Mouse (Mus musculus) liver, embryonic 14.5 days (tissue): ENCODE data around the gene Pold2. TPM values are rescaled to one million over a fixed set of nuclear protein-coding genes. Genes with fewer than 3 reads are reported as not detected.

Experiments used
- ATAC-seq: fragments of 200-750 bp; cut with Nextera tagmentation; 2 replicates; pipeline ENCODE4 v1.8.0; 2017; ENCODE audit warnings: moderate number of reproducible peaks, mild to moderate bottlenecking, moderate library complexity; ENCODE audit not compliant: insufficient read depth
- DNase-seq, 3 experiments: peaks; one replicate each; pipeline ENCODE4 v3.0.0-alpha.2; 2012 to 2013; ENCODE audit warnings: low read depth in 3 of 3, low spot score in 3 of 3
- H3K27ac ChIP-seq: fragments of 300-500 bp; sonication (generic); 2 replicates; pipeline ENCODE4 v1.5.1; 2014; ENCODE audit warnings: moderate library complexity, mild to moderate bottlenecking, control low read depth, inconsistent platforms
- H3K27me3 ChIP-seq: fragments of 300-500 bp; sonication (generic); 2 replicates; pipeline ENCODE4 v1.6.1; 2014; ENCODE audit warnings: mild to moderate bottlenecking, low read length, moderate library complexity; ENCODE audit not compliant: control insufficient read depth, insufficient read depth
- H3K36me3 ChIP-seq: fragments of 300-500 bp; sonication (generic); replicated peaks from 2 replicates; pipeline ENCODE4 v1.6.1; 2014; ENCODE audit warnings: low read depth; ENCODE audit not compliant: control insufficient read depth, insufficient read depth
- H3K4me1 ChIP-seq, 2 experiments: fragments of 200-500 bp in 1 of 2; fragments of 300-500 bp in 1 of 2; sonication (generic) in 1 of 2; replicated peaks; 2 replicates each; pipeline ENCODE4 v1.6.1; 2012 to 2014; ENCODE audit warnings: antibody characterized with exemption in 1 of 2, inconsistent platforms in 1 of 2, low read length in 1 of 2; ENCODE audit not compliant: control insufficient read depth in 2 of 2, insufficient read depth in 2 of 2
- H3K4me2 ChIP-seq: fragments of 300-500 bp; sonication (generic); 2 replicates; pipeline ENCODE4 v1.6.1; 2014; ENCODE audit warnings: low read depth, mild to moderate bottlenecking, control low read depth, moderate library complexity
- H3K4me3 ChIP-seq, 2 experiments: fragments of 200-500 bp in 1 of 2; fragments of 300-500 bp in 1 of 2; sonication (generic) in 1 of 2; 2 replicates each; pipeline ENCODE4 v1.5.1; 2012 to 2014; ENCODE audit warnings: low read depth in 2 of 2, low read length in 2 of 2, mild to moderate bottlenecking in 2 of 2, control low read depth in 1 of 2, inconsistent platforms in 1 of 2, moderate library complexity in 1 of 2; ENCODE audit not compliant: insufficient read depth in 1 of 2
- H3K9ac ChIP-seq: fragments of 300-500 bp; sonication (generic); replicated peaks from 2 replicates; pipeline ENCODE4 v1.6.1; 2014; ENCODE audit warnings: mild to moderate bottlenecking, control low read depth, moderate library complexity
- H3K9me3 ChIP-seq: fragments of 300-500 bp; sonication (generic); 2 replicates; pipeline ENCODE4 v1.6.1; 2016; ENCODE audit warnings: low read length, mixed read lengths; ENCODE audit not compliant: control insufficient read depth
- CTCF ChIP-seq: IDR thresholded peaks from 2 replicates; pipeline ENCODE4 v1.5.1; 2016; ENCODE audit warnings: antibody characterized with exemption, low read depth, control low read depth
- EP300 ChIP-seq: IDR thresholded peaks from 2 replicates; pipeline ENCODE4 v1.6.1; 2016; ENCODE audit warnings: antibody characterized with exemption, low read depth
- WGBS: fragments of 180-500 bp; shearing (Covaris S2); extraction: QIAGEN DNeasy Blood & Tissue Kit; methylation state at CpG from one replicate; pipeline ENCODE4 v1.1.7; 2014; ENCODE audit not compliant: insufficient replicate concordance; 5-methylcytosine and 5-hydroxymethylcytosine counted together
- polyA plus RNA-seq, 2 experiments: library from polyadenylated mRNA; depleted of rRNA in 1 of 2; stranded (reverse) in 1 of 2; unstranded in 1 of 2; fragments of >200 nt; fragmentation: Nextera tagmentation in 1 of 2; extraction: Ambion mirVana in 1 of 2; gene quantifications; 2 replicates each; pipeline versions ENCODE4 v1.2.1 to v1.2.3; 2012 to 2014

Gene Pold2
- polyA plus RNA-seq, 2 experiments, result 54.8 to 58.7 TPM

DNA sequence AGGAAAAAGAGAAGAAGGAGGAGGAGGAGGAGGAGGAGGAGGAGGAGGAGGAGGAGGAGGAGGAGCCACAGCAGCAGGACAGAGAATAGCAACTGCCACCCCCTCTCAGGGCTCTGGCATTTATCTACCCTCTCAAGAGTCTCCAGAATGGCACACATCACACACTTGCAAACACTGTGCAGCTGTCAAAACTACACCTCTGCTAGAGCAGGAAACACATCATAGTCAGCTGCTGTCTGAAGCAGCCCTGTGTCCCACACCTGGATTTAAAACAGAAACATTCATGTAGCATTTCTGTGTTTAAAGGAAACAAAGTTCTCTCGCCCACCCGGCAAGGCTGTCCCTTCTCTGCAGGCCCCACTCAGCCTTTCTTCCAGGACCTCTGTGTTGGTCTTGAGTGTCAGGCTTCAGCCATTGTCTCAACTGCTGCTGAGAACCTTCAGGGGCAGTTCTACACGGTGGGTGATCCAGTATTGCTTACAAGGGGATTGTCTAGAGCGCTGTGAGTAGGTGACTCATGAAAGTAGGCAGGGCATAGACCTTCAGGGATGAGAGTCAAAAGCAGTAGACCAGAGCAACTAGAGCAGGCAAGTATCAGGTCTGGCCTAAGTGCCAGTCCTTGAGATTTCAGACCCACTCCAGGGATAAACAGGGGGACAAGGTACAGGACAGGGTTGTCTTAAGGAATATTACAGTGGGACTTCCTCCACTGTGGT is 26.9 kb downstream of the Pold2 start:
- no peak for TF ChIP-seq CTCF
- no peak for TF ChIP-seq EP300
- Histone ChIP-seq H3K9me3 (no peaks in the 10 kb centered on the region), H3K27me3 (no peaks in the 10 kb centered on the region), H3K4me2 (no peak overlapping the region), H3K9ac (no peak overlapping the region), H3K27ac (no peak overlapping the region), H3K4me1 (0 out of 4 replicates have a peak, but pooled peaks cover 0 to 2% of the 10 kb centered on the region in 2 experiments), H3K4me3 (no peak overlapping the region), H3K36me3 (no peaks in the 10 kb centered on the region)
- WGBS, result 57% methylated on average over 4 of the region's 4 CpGs
- no peak for ATAC-seq
- DNase-seq, result no peak

DNA sequence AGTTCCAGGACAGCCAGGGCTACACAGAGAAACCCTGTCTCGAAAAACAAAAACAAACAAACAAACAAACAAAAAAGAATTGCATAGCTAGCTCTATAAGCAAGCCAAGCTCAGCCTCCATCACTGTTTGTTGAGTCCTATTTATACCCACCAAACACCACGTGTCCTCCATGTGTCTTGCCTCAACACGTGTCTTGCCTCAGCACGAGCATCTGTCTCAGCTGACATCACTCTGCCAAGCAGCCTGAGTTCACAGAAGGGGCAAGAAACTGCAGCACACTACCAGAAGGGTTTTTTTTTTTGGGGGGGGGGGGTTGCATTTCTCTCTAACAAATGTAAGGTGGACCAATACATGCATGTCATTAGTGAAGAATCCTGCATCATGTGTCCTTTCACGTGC is 27.6 kb downstream of the Pold2 start:
- ATAC-seq (no peak), DNase-seq (no peak)
- 51% methylated on average over 5 of the region's 5 CpGs for WGBS
- TF ChIP-seq EP300 (no peak), CTCF (no peak)
- Histone ChIP-seq H3K27ac (no peak overlapping the region), H3K9ac (no peak overlapping the region), H3K36me3 (no peaks in the 10 kb centered on the region), H3K9me3 (no peaks in the 10 kb centered on the region), H3K27me3 (no peaks in the 10 kb centered on the region), H3K4me3 (no peak overlapping the region), H3K4me1 (0 out of 4 replicates have a peak, but pooled peaks cover 0 to 2% of the 10 kb centered on the region in 2 experiments), H3K4me2 (no peak overlapping the region)

DNA sequence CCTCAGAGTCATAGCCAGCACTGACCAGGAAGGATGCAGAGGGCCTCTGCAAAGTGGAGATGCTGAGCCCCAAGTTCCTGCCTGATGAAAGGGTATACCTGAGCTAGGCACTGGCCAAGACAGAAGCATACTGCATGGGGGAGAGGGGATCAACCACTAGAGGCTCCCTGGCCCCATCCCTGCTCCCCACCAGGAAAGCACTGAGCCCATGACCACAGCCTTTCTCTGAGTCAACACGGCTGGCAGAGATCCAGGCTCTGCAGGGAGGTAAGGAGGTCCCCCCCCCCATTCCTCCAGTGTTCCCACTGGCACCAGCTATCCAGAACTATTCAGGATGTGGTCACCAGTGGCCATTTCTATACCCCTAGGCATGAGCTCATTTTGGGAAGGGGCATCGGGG is 28.8 kb downstream of the Pold2 start:
- H3K4me1 ChIP-seq, result 0 out of 4 replicates have a peak, but pooled peaks cover 0 to 2% of the 10 kb centered on the region in 2 experiments
- no peaks in the 10 kb centered on the region for H3K27me3 ChIP-seq
- H3K36me3 ChIP-seq, result no peaks in the 10 kb centered on the region
- no peak for TF ChIP-seq CTCF
- TF ChIP-seq EP300, result no peak
- 51% methylated on average over 2 of the region's 2 CpGs for WGBS
- no peak overlapping the region for H3K27ac ChIP-seq
- H3K9ac ChIP-seq, result no peak overlapping the region
- ATAC-seq, result no peak
- H3K9me3 ChIP-seq, result no peaks in the 10 kb centered on the region
- H3K4me2 ChIP-seq, result no peak overlapping the region
- no peak for DNase-seq
- no peak overlapping the region for H3K4me3 ChIP-seq

DNA sequence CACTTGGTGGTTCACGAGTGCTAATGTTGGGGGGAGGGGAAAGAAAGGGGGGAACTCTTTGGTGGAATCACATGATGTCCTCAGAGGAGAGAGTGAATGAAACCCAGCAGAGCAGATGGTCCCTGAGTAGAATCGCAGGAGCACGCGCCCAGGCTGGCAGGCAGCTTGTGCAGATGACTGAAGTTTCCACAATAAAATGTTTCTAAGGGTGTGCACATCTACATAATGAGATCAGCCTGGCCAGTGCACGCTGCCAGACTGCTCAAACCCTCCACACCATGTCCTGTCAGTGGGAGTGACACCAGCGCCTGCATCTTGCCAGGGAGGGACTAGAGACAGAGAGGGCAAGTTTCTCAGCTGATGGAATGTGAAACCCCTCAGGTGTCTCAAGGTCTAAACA is 29.4 kb downstream of the Pold2 start:
- Histone ChIP-seq H3K9me3 (no peaks in the 10 kb centered on the region), H3K27me3 (no peaks in the 10 kb centered on the region), H3K36me3 (no peaks in the 10 kb centered on the region), H3K4me1 (0 out of 4 replicates have a peak, but pooled peaks cover 0 to 2% of the 10 kb centered on the region in 2 experiments), H3K4me3 (no peak overlapping the region), H3K27ac (no peak overlapping the region), H3K4me2 (no peak overlapping the region), H3K9ac (no peak overlapping the region)
- WGBS, result 59% methylated on average over 6 of the region's 6 CpGs
- DNase-seq, result no peak
- TF ChIP-seq EP300 (no peak), CTCF (no peak)
- ATAC-seq, result no peak

DNA sequence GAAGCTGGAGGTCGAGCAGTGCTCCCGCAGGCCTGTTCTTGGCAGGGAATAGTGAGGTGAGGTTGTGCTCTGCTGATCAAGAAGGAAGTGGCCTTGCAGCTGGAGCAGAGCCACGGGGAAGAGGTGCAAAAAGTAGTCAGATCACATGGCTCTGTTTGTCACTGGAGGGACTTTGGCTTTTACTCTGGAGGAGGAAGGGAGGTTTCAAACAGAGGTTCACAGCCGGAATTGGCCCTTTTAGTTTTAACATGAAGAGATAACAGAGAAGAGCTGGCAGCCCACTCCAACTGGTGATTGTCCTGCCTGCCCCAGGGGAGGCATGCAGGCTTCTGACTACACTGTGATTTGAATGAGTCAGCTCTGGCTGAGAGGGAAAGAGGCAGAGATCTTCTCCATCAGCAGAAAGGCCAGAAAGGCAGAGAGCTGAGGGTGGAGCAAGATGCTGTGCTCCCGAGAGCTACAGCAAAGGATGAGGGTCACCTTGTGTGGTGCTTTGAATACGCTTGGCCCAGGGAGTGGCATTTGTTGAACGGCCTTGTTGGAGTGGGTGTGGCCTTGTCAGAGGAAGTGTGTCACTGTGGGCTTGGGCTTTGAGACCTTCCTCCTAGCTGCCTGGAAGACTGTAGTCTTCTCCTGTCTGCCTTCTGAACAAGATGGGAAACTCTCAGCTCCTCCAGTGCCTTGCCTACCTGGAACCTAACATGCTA is 31.3 kb downstream of the Pold2 start:
- WGBS, result 50% methylated on average over 7 of the region's 7 CpGs
- H3K9ac ChIP-seq, result no peak overlapping the region
- no peak for DNase-seq
- H3K27ac ChIP-seq, result no peak overlapping the region
- H3K4me3 ChIP-seq, result no peak overlapping the region
- TF ChIP-seq EP300 (no peak), CTCF (no peak)
- H3K9me3 ChIP-seq, result no peaks in the 10 kb centered on the region
- H3K36me3 ChIP-seq, result no peaks in the 10 kb centered on the region
- H3K27me3 ChIP-seq, result no peaks in the 10 kb centered on the region
- ATAC-seq, result no peak
- H3K4me1 ChIP-seq, result 0 out of 4 replicates have a peak, but pooled peaks cover 0 to 2% of the 10 kb centered on the region in 2 experiments
- no peak overlapping the region for H3K4me2 ChIP-seq
